Mouse (Mus musculus) liver, embryonic 15.5 days (tissue): Measurements from ENCODE around the gene Tcte3. TPM values are rescaled to one million over a fixed set of nuclear protein-coding genes. Genes with fewer than 3 reads are reported as not detected.
"Not testable (repeated sequence)": the region's sequence is repeated elsewhere in the genome, so short reads cannot be mapped to it uniquely, and the experiment has no call there.

ENCODE experiments used
- ATAC-seq: fragments of 200-750 bp; cut with Nextera tagmentation; 2 replicates; pipeline ENCODE4 v1.8.0; 2017; ENCODE audit warnings: moderate number of reproducible peaks, mild to moderate bottlenecking, moderate library complexity; ENCODE audit not compliant: insufficient read depth
- H3K27ac ChIP-seq: fragments of 300-500 bp; sonication (generic); replicated peaks from 2 replicates; pipeline ENCODE4 v1.5.1; 2015; ENCODE audit warnings: mild to moderate bottlenecking, inconsistent platforms
- H3K27me3 ChIP-seq: fragments of 300-500 bp; sonication (generic); 2 replicates; pipeline ENCODE4 v1.6.1; 2015; ENCODE audit warnings: mild to moderate bottlenecking, inconsistent platforms
- H3K36me3 ChIP-seq: fragments of 300-500 bp; sonication (generic); replicated peaks from 2 replicates; pipeline ENCODE4 v1.6.1; 2015; ENCODE audit warnings: moderate library complexity, mild to moderate bottlenecking, inconsistent platforms
- H3K4me1 ChIP-seq: fragments of 300-500 bp; sonication (generic); replicated peaks from 2 replicates; pipeline ENCODE4 v1.6.1; 2015; ENCODE audit warnings: inconsistent platforms
- H3K4me2 ChIP-seq: fragments of 300-500 bp; sonication (generic); 2 replicates; pipeline ENCODE4 v1.6.1; 2015; ENCODE audit warnings: moderate library complexity, mild to moderate bottlenecking, inconsistent platforms
- H3K4me3 ChIP-seq: fragments of 300-500 bp; sonication (generic); replicated peaks from 2 replicates; pipeline ENCODE4 v1.5.1; 2015; ENCODE audit warnings: mild to moderate bottlenecking, inconsistent platforms
- H3K9ac ChIP-seq: fragments of 300-500 bp; sonication (generic); 2 replicates; pipeline ENCODE4 v1.6.1; 2015; ENCODE audit warnings: moderate library complexity, mild to moderate bottlenecking, inconsistent platforms
- H3K9me3 ChIP-seq: fragments of 300-500 bp; sonication (generic); replicated peaks from 2 replicates; pipeline ENCODE4 v1.6.1; 2016; ENCODE audit warnings: inconsistent platforms
- WGBS: fragments of 180-500 bp; shearing (Covaris S2); methylation state at CpG from one replicate; pipeline ENCODE4 v1.1.7; 2015; ENCODE audit warnings: mixed read lengths; ENCODE audit not compliant: insufficient replicate concordance; 5-methylcytosine and 5-hydroxymethylcytosine counted together
- polyA plus RNA-seq: library from polyadenylated mRNA; unstranded; fragments of >200 nt; fragmentation: Nextera tagmentation; extraction: Ambion mirVana; gene quantifications from 2 replicates; pipeline ENCODE4 v1.2.1, GENCODE M21; 2015

Tcte3 gene
- polyA plus RNA-seq, 1 experiment from 2014 or later, result 2.8 TPM

DNA sequence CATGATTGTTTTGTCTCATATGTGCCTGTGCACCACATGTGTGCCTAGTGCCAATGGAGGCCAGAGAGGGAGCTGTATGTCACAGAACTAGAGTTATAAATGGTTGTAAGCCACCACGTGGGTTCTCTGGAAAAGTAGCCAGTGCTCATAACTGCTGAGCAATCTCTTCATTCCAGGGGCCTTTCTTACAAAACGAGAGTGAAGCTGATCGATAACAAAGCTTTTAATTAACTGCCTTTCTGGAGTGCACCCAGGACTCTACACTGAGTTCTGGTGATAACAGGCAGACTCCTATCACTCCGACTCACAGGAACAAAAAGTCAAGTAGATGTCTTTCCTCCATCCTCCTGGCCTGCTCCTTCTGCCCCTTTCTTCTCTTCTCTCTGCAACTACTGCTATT, 9.9 kb downstream of the Tcte3 start:
- H3K9me3 ChIP-seq, H3K27me3 ChIP-seq, H3K4me1 ChIP-seq, H3K4me2 ChIP-seq, H3K4me3 ChIP-seq, H3K36me3 ChIP-seq, H3K9ac ChIP-seq, H3K27ac ChIP-seq: not testable (repeated sequence)
- no CpG with 5 or more reads among the region's 4 CpGs for WGBS
- peak; percentile 80 for ATAC-seq

- H3K36me3 ChIP-seq, H3K4me3 ChIP-seq, H3K27ac ChIP-seq, H3K4me2 ChIP-seq, ATAC-seq, H3K9me3 ChIP-seq, H3K27me3 ChIP-seq, H3K9ac ChIP-seq, H3K4me1 ChIP-seq: not testable (repeated sequence)
- no CpG with 5 or more reads among the region's 6 CpGs for WGBS
Observed at GRCm38 (mm10) chr17:15025513-15025912, 15.8 kb downstream of the Tcte3 start.

DNA sequence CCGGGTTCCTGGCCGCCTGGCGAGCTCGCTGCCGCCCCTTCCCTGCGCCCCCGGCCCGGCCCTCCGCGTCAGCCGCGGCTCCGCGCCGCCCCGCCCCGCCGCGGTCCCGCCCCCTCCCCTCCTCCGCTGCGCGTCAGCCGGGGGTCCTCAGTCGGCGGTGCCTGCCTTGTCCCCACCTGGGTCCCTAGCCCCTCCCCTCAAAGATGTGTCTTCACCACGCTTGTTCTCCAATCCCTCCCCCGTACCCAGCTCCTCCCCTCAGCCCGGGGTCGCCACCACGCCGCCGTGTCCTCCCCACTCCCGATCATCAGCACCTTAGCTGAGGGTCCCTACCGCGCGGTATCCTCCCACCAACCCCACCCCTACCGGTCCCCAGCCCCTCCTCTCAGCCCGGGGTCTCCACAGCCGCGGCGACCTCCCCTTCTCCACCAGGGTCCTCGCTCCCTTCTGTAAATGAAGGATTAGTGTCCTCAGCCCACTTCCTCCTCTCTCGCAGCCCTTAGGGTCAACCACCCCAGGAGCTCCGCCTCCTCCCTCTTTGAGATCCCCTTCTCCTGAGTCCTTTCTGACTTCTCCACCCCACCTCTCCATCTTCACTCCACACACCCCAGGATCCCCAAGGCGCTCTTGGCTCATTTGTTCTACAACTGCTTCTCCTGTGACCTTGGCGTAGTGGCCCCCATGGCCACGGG, 16.6 kb downstream of the Tcte3 start:
- H3K27ac ChIP-seq, H3K27me3 ChIP-seq: not testable (repeated sequence)
- WGBS, result no CpG with 5 or more reads among the region's 48 CpGs

GRCm38 (mm10) chr17:15023878-15024492, 17.3 kb downstream of the Tcte3 start:
- WGBS, result no CpG with 5 or more reads among the region's 97 CpGs
- ATAC-seq, result peak; percentile 75
- H3K9ac ChIP-seq, H3K4me2 ChIP-seq, H3K4me1 ChIP-seq, H3K27me3 ChIP-seq, H3K9me3 ChIP-seq, H3K36me3 ChIP-seq, H3K4me3 ChIP-seq, H3K27ac ChIP-seq: not testable (repeated sequence)

More for the DNA sequence above, 16.6 kb downstream of the Tcte3 start:
- not testable (repeated sequence) for H3K4me1 ChIP-seq, H3K36me3 ChIP-seq, H3K4me2 ChIP-seq, H3K9ac ChIP-seq, H3K4me3 ChIP-seq, H3K9me3 ChIP-seq
- peak; percentile 53 for ATAC-seq

- not testable (repeated sequence) for H3K9ac ChIP-seq, H3K36me3 ChIP-seq, H3K27me3 ChIP-seq, H3K9me3 ChIP-seq, H3K4me1 ChIP-seq, H3K4me3 ChIP-seq, ATAC-seq
- peak overlapping the region; percentile 42 for H3K4me2 ChIP-seq
- peak overlapping the region; percentile 74 for H3K27ac ChIP-seq
- WGBS, result 85% methylated on average over 3 of the region's 3 CpGs
Observed at GRCm38 (mm10) chr17:15021503-15022220, 19.6 kb downstream of the Tcte3 start.

GRCm38 (mm10) chr17:15009706-15010413, 31.4 kb downstream of the Tcte3 start, which contains the start of gene Gm3435:
Gm3435 (plus strand) TSS chr17:15010176.
- H3K4me3 ChIP-seq, H3K9me3 ChIP-seq, H3K4me1 ChIP-seq, H3K36me3 ChIP-seq, H3K27me3 ChIP-seq, H3K27ac ChIP-seq, H3K9ac ChIP-seq, H3K4me2 ChIP-seq: not testable (repeated sequence)
- ATAC-seq, result peak; percentile 96
- WGBS, result no CpG with 5 or more reads among the region's 60 CpGs

GRCm38 (mm10) chr17:15009088-15009487, 32.2 kb downstream of the Tcte3 start:
- no CpG with 5 or more reads among the region's 3 CpGs for WGBS
- H3K4me3 ChIP-seq, result not testable (repeated sequence)
- ATAC-seq, result 0 out of 2 replicates have a peak, but pooled peaks have one; percentile 11

DNA sequence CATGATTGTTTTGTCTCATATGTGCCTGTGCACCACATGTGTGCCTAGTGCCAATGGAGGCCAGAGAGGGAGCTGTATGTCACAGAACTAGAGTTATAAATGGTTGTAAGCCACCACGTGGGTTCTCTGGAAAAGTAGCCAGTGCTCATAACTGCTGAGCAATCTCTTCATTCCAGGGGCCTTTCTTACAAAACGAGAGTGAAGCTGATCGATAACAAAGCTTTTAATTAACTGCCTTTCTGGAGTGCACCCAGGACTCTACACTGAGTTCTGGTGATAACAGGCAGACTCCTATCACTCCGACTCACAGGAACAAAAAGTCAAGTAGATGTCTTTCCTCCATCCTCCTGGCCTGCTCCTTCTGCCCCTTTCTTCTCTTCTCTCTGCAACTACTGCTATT, 41.2 kb downstream of the Tcte3 start:
- ATAC-seq, result peak; percentile 76
- H3K4me2 ChIP-seq, H3K9me3 ChIP-seq, H3K4me1 ChIP-seq, H3K36me3 ChIP-seq, H3K27ac ChIP-seq, H3K9ac ChIP-seq, H3K4me3 ChIP-seq, H3K27me3 ChIP-seq: not testable (repeated sequence)
- WGBS, result no CpG with 5 or more reads among the region's 4 CpGs

More at GRCm38 (mm10) chr17:15009088-15009487, 32.2 kb downstream of the Tcte3 start:
- H3K36me3 ChIP-seq, H3K4me1 ChIP-seq, H3K9ac ChIP-seq, H3K27ac ChIP-seq, H3K27me3 ChIP-seq, H3K9me3 ChIP-seq, H3K4me2 ChIP-seq: not testable (repeated sequence)

- not testable (repeated sequence) for H3K36me3 ChIP-seq, H3K9me3 ChIP-seq, H3K4me3 ChIP-seq, ATAC-seq, H3K4me2 ChIP-seq, H3K4me1 ChIP-seq, H3K27me3 ChIP-seq, H3K27ac ChIP-seq, H3K9ac ChIP-seq
- WGBS, result no CpG with 5 or more reads among the region's 5 CpGs
Observed at GRCm38 (mm10) chr17:14994140-14994539, 47.1 kb downstream of the Tcte3 start.

- peak; percentile 58 for ATAC-seq
- not testable (repeated sequence) for H3K9me3 ChIP-seq, H3K4me1 ChIP-seq, H3K4me2 ChIP-seq, H3K4me3 ChIP-seq, H3K9ac ChIP-seq, H3K36me3 ChIP-seq, H3K27ac ChIP-seq, H3K27me3 ChIP-seq
- no CpG with 5 or more reads among the region's 47 CpGs for WGBS
Observed at GRCm38 (mm10) chr17:14993139-14993832, 48.0 kb downstream of the Tcte3 start.
